Mouse (Mus musculus) limb, embryonic 15.5 days (tissue): Measurements from ENCODE around the gene B020004J07Rik. TPM values are rescaled to one million over a fixed set of nuclear protein-coding genes. Genes with fewer than 3 reads are reported as not detected.
"Not testable (repeated sequence)": the region's sequence is repeated elsewhere in the genome, so short reads cannot be mapped to it uniquely, and the experiment has no call there.

Source experiments
- ATAC-seq: fragments of 200-750 bp; cut with Nextera tagmentation; 2 replicates; pipeline ENCODE4 v1.8.0; 2017; ENCODE audit warnings: low read depth, moderate TSS enrichment; ENCODE audit not compliant: insufficient number of reproducible peaks, low FRiP score, low TSS enrichment
- H3K27ac ChIP-seq: fragments of 300-500 bp; sonication (generic); 2 replicates; pipeline ENCODE4 v1.5.1; 2015; ENCODE audit warnings: moderate library complexity, mild to moderate bottlenecking, inconsistent platforms
- H3K27me3 ChIP-seq: fragments of 300-500 bp; sonication (generic); 2 replicates; pipeline ENCODE4 v1.6.1; 2015; ENCODE audit warnings: inconsistent platforms
- H3K36me3 ChIP-seq: fragments of 300-500 bp; sonication (generic); 2 replicates; pipeline ENCODE4 v1.6.1; 2015; ENCODE audit warnings: inconsistent platforms
- H3K4me1 ChIP-seq: fragments of 300-500 bp; sonication (generic); 2 replicates; pipeline ENCODE4 v1.6.1; 2015; ENCODE audit warnings: inconsistent platforms
- H3K4me2 ChIP-seq: fragments of 300-500 bp; sonication (generic); 2 replicates; pipeline ENCODE4 v1.6.1; 2015; ENCODE audit warnings: mild to moderate bottlenecking, inconsistent platforms
- H3K4me3 ChIP-seq: fragments of 300-500 bp; sonication (generic); 2 replicates; pipeline ENCODE4 v1.5.1; 2015; ENCODE audit warnings: mild to moderate bottlenecking, inconsistent platforms
- H3K9ac ChIP-seq: fragments of 300-500 bp; sonication (generic); 2 replicates; pipeline ENCODE4 v1.6.1; 2015; ENCODE audit warnings: inconsistent platforms
- H3K9me3 ChIP-seq: fragments of 300-500 bp; sonication (generic); 2 replicates; pipeline ENCODE4 v1.6.1; 2016; ENCODE audit warnings: inconsistent platforms
- WGBS: fragments of 180-500 bp; shearing (Covaris S2); methylation state at CpG from one replicate; pipeline ENCODE4 v1.1.7; 2015; 5-methylcytosine and 5-hydroxymethylcytosine counted together
- polyA plus RNA-seq: library from polyadenylated mRNA; unstranded; fragments of >200 nt; fragmentation: Nextera tagmentation; extraction: Ambion mirVana; gene quantifications from 2 replicates; pipeline ENCODE4 v1.2.1, GENCODE M21; 2015

The B020004J07Rik gene
- not detected in 2 replicates for polyA plus RNA-seq

GRCm38 (mm10) chr4:101843923-101844322 is at the start of gene B020004J07Rik:
B020004J07Rik (minus strand) TSS chr4:101844023.
- not testable (repeated sequence) for H3K9ac ChIP-seq

GRCm38 (mm10) chr4:101889377-101889776 is 45.6 kb upstream of the B020004J07Rik start:
- Histone ChIP-seq H3K9me3 (no peaks in the 10 kb centered on the region), H3K36me3 (no peaks in the 10 kb centered on the region)

More at GRCm38 (mm10) chr4:101843923-101844322, at the start of gene B020004J07Rik:
- 90% methylated on average over 4 of the region's 4 CpGs for WGBS
- not testable (repeated sequence) for H3K36me3 ChIP-seq, H3K4me3 ChIP-seq, H3K9me3 ChIP-seq, H3K4me2 ChIP-seq, ATAC-seq, H3K27me3 ChIP-seq, H3K27ac ChIP-seq, H3K4me1 ChIP-seq

GRCm38 (mm10) chr4:101883641-101884040 is 39.8 kb upstream of the B020004J07Rik start:
- Histone ChIP-seq H3K27ac (no peak overlapping the region), H3K27me3 (no peaks in the 10 kb centered on the region), H3K4me2 (no peak overlapping the region), H3K4me1 (no peaks in the 10 kb centered on the region), H3K36me3 (no peaks in the 10 kb centered on the region), H3K4me3 (no peak overlapping the region), H3K9me3 (no peaks in the 10 kb centered on the region), H3K9ac (no peak overlapping the region)
- WGBS, result 34% methylated on average over 3 of the region's 3 CpGs
- ATAC-seq, result no peak

More at GRCm38 (mm10) chr4:101889377-101889776, 45.6 kb upstream of the B020004J07Rik start:
- no peak overlapping the region for H3K27ac ChIP-seq
- no peaks in the 10 kb centered on the region for H3K4me1 ChIP-seq
- H3K9ac ChIP-seq, result no peak overlapping the region
- ATAC-seq, result no peak
- H3K4me2 ChIP-seq, result no peak overlapping the region
- no peak overlapping the region for H3K4me3 ChIP-seq
- H3K27me3 ChIP-seq, result no peaks in the 10 kb centered on the region

GRCm38 (mm10) chr4:101875687-101876086 is 31.9 kb upstream of the B020004J07Rik start:
- H3K36me3 ChIP-seq, H3K4me3 ChIP-seq, H3K27me3 ChIP-seq, H3K27ac ChIP-seq, H3K9ac ChIP-seq, H3K9me3 ChIP-seq, H3K4me2 ChIP-seq, H3K4me1 ChIP-seq, ATAC-seq: not testable (repeated sequence)
- 81% methylated on average over 15 of the region's 15 CpGs for WGBS

- H3K27me3 ChIP-seq, H3K9ac ChIP-seq, H3K4me2 ChIP-seq, H3K36me3 ChIP-seq, ATAC-seq, H3K27ac ChIP-seq, H3K4me1 ChIP-seq, H3K9me3 ChIP-seq, H3K4me3 ChIP-seq: not testable (repeated sequence)
- 53% methylated on average over 2 of the region's 2 CpGs for whole genome bisulfite sequencing
Observed at GRCm38 (mm10) chr4:101872031-101872430, 28.2 kb upstream of the B020004J07Rik start.

- no peaks in the 10 kb centered on the region for H3K4me1 ChIP-seq
- no peaks in the 10 kb centered on the region for H3K27me3 ChIP-seq
- ATAC-seq, result no peak
- H3K4me2 ChIP-seq, result no peak overlapping the region
- 88% methylated on average over 6 of the region's 6 CpGs for WGBS
- H3K9me3 ChIP-seq, result no peaks in the 10 kb centered on the region
- H3K4me3 ChIP-seq, result no peak overlapping the region
- H3K9ac ChIP-seq, result no peak overlapping the region
- H3K27ac ChIP-seq, result no peak overlapping the region
- H3K36me3 ChIP-seq, result no peaks in the 10 kb centered on the region
Observed at GRCm38 (mm10) chr4:101862289-101862688, 18.5 kb upstream of the B020004J07Rik start.

GRCm38 (mm10) chr4:101860873-101861272 is 17.1 kb upstream of the B020004J07Rik start:
- WGBS, result 48% methylated on average over 6 of the region's 6 CpGs
- no peak for ATAC-seq
- no peak overlapping the region for H3K27ac ChIP-seq
- H3K4me3 ChIP-seq, result no peak overlapping the region
- no peaks in the 10 kb centered on the region for H3K4me1 ChIP-seq
- no peaks in the 10 kb centered on the region for H3K36me3 ChIP-seq
- H3K9ac ChIP-seq, result no peak overlapping the region
- H3K4me2 ChIP-seq, result no peak overlapping the region
- no peaks in the 10 kb centered on the region for H3K9me3 ChIP-seq
- no peaks in the 10 kb centered on the region for H3K27me3 ChIP-seq

GRCm38 (mm10) chr4:101850908-101851307 is 7.1 kb upstream of the B020004J07Rik start:
- H3K4me1 ChIP-seq, result no peaks in the 10 kb centered on the region
- no peaks in the 10 kb centered on the region for H3K27me3 ChIP-seq
- 84% methylated on average over 2 of the region's 2 CpGs for WGBS
- H3K9me3 ChIP-seq, result no peaks in the 10 kb centered on the region
- no peak overlapping the region for H3K27ac ChIP-seq
- no peak overlapping the region for H3K9ac ChIP-seq
- no peaks in the 10 kb centered on the region for H3K36me3 ChIP-seq
- no peak overlapping the region for H3K4me3 ChIP-seq
- H3K4me2 ChIP-seq, result no peak overlapping the region
- ATAC-seq, result no peak

Other genes with a start within 250 kb of the B020004J07Rik start
- gene Leprot, start 196.3 kb downstream of the B020004J07Rik start, polyA plus RNA-seq, result 110 and 111 TPM in 2 replicates
- gene Lepr, start 126.6 kb downstream of the B020004J07Rik start, polyA plus RNA-seq, result 19.1 and 21.4 TPM in 2 replicates
- 1.4 TPM in 2 replicates for gene C130073F10Rik, start 49.8 kb upstream of the B020004J07Rik start, polyA plus RNA-seq
- not detected in 2 replicates for gene Gm12800, start 65.1 kb upstream of the B020004J07Rik start, polyA plus RNA-seq
- not detected in 2 replicates for gene Gm12794, start 96.4 kb upstream of the B020004J07Rik start, polyA plus RNA-seq
- gene Gm12790, start 137.0 kb upstream of the B020004J07Rik start, polyA plus RNA-seq, result not detected in 2 replicates
- not detected in 2 replicates for gene Gm12789, start 142.6 kb upstream of the B020004J07Rik start, polyA plus RNA-seq
- gene Pde4b, start 243.5 kb upstream of the B020004J07Rik start, polyA plus RNA-seq, result 20.1 and 25.3 TPM in 2 replicates